Mouse (Mus musculus): ENCODE measurements around the gene Fxyd4.

The Fxyd4 gene

GRCm38 (mm10) chr6:117888642-117889096 is 48.8 kb downstream of the Fxyd4 start:
- DNase-seq, result no peak

- no peak for DNase-seq
Measured at GRCm38 (mm10) chr6:117888032-117888431, 49.5 kb downstream of the Fxyd4 start.

- DNase-seq, result no peak
Measured at GRCm38 (mm10) chr6:117885943-117886342, 51.5 kb downstream of the Fxyd4 start.

Data from lung, postnatal 36 days (tissue).